Mouse (Mus musculus): ENCODE measurements around the gene Mical2.

DNA sequence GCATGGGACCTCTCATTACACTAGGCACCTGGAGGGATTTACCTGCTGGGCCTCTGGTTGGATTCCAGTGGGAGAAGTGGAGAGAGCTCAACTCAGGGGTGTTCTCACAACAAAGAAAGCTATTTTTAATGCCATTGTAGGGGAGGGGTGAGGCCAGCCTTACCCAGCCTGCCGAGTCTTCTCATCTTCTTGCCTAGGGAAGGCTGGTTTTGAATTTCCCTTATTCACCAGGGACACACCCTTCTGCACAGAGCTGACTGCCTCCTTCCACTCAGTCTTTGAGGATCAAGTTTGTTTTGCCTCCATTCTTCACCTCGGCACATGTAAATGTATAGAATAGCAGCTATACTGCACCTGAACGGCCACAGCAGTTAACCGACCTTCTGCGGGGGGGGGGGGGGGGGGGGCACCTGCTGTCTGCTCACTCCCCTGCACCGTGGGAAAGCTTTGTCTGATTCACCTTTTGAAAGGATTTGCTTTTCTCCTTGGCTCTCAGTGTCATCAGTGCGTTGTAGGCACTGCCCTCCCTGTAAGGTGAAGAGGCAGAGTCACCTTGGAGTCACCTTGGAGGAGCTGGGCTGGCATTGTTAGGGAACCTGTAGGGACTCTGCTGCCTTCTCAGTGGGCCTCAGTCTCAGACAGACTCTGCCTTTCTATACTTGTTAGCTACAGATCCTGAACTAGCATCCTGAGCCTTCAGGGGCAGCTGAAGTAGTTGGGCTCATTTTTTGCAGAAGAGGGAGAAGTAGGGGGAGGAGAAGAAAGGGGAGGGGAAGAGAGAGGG is 191.3 kb downstream of the Mical2 start:
- TF ChIP-seq CTCF (IDR thresholded peaks at IDR 0.05; ENCODE audit: extremely low read depth, insufficient read length, insufficient replicate concordance, low read depth, low read length) (no peak), POLR2A (IDR thresholded peaks at IDR 0.05; ENCODE audit: low read depth, low read length) (no peak)
